Comparison of ENCODE assay signal across 8 mouse cellular contexts in the genomic region with DNA sequence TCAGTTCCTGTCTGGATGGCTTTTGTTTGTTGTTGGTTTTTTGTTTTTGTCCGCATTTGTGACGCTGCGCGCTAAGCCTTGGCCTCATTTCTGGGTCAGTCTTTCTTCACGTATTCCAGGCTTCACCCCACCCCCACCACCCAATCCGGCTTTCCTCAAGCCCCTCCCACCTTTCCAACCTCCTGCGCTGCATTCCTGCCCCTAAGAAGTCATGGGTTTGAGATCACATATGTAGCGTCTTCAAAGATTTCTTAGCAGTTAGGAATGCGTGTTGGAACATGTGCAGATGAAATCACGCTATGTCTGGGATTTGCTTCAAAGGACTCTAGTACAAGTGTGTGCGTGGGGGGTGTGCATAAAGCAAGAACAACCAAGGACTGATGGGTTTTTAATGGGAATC. TPM values are rescaled to one million over a fixed set of nuclear protein-coding genes. Genes with fewer than 3 reads are reported as not detected.
A peak's percentile ranks its signal among the peaks of the same experiment; 100 is the strongest.
DNase-seq lines count a peak whose midpoint lies in the region; ATAC-seq lines count a peak whose summit lies in the region.

No protein-coding gene starts in this region.

- no peak overlapping the region for H3K9ac ChIP-seq in embryonic facial prominence, embryonic 12.5 days
- no peak overlapping the region for H3K9ac ChIP-seq in intestine, embryonic 15.5 days
- peak overlapping the region; percentile 17; the same call in 1 of the 2 replicates for H3K9ac ChIP-seq in neural tube, embryonic 15.5 days (replicated peaks)

- no peaks in the 10 kb centered on the region for H3K36me3 ChIP-seq in embryonic facial prominence, embryonic 12.5 days
- H3K36me3 ChIP-seq in intestine, embryonic 15.5 days, result no peaks in the 10 kb centered on the region
- no peaks in the 10 kb centered on the region for H3K36me3 ChIP-seq in neural tube, embryonic 15.5 days

- whole genome bisulfite sequencing in embryonic facial prominence, embryonic 12.5 days, result 10% methylated on average over 11 of the region's 11 CpGs
- 38% methylated on average over 11 of the region's 11 CpGs for WGBS in intestine, embryonic 15.5 days
- WGBS in neural tube, embryonic 15.5 days, result 8% methylated on average over 11 of the region's 11 CpGs

- H3K27ac ChIP-seq in embryonic facial prominence, embryonic 12.5 days, result 0 out of 2 replicates have a peak overlapping the region, but pooled peaks have one; percentile 36
- H3K27ac ChIP-seq in intestine, embryonic 15.5 days, result no peak overlapping the region
- no peak overlapping the region for H3K27ac ChIP-seq in neural tube, embryonic 15.5 days (replicated peaks)

- H3K4me3 ChIP-seq in embryonic facial prominence, embryonic 12.5 days, result peak overlapping the region; percentile 13
- no peak overlapping the region for H3K4me3 ChIP-seq in intestine, embryonic 15.5 days (replicated peaks)
- peak overlapping the region; percentile 22 for H3K4me3 ChIP-seq in neural tube, embryonic 15.5 days (replicated peaks)

- ATAC-seq in embryonic facial prominence, embryonic 12.5 days (ENCODE audit: insufficient number of reproducible peaks, insufficient read depth, low FRiP score, low TSS enrichment), result no peak
- ATAC-seq in intestine, embryonic 15.5 days, result no peak
- ATAC-seq in neural tube, embryonic 15.5 days (ENCODE audit: low FRiP score), result no peak

- peaks cover 33% of the 10 kb centered on the region for H3K4me1 ChIP-seq in embryonic facial prominence, embryonic 12.5 days
- H3K4me1 ChIP-seq in intestine, embryonic 15.5 days (replicated peaks), result peaks cover 39% of the 10 kb centered on the region
- peaks cover 33% of the 10 kb centered on the region for H3K4me1 ChIP-seq in neural tube, embryonic 15.5 days

- no peaks in the 10 kb centered on the region for H3K9me3 ChIP-seq in embryonic facial prominence, embryonic 12.5 days
- no peaks in the 10 kb centered on the region for H3K9me3 ChIP-seq in intestine, embryonic 15.5 days
- no peaks in the 10 kb centered on the region for H3K9me3 ChIP-seq in neural tube, embryonic 15.5 days (replicated peaks)

- no peaks in the 10 kb centered on the region for H3K27me3 ChIP-seq in embryonic facial prominence, embryonic 12.5 days
- no peaks in the 10 kb centered on the region for H3K27me3 ChIP-seq in intestine, embryonic 15.5 days (replicated peaks)
- 0 out of 2 replicates have a peak, but pooled peaks cover 3% of the 10 kb centered on the region for H3K27me3 ChIP-seq in neural tube, embryonic 15.5 days (replicated peaks)

- peak overlapping the region; percentile 48 for H3K4me2 ChIP-seq in embryonic facial prominence, embryonic 12.5 days (replicated peaks)
- H3K4me2 ChIP-seq in intestine, embryonic 15.5 days (replicated peaks), result peak overlapping the region; percentile 50
- peak overlapping the region; percentile 52 for H3K4me2 ChIP-seq in neural tube, embryonic 15.5 days

- DNase-seq in layer of hippocampus, adult 9-11 months, result peak; percentile 23
- DNase-seq in layer of hippocampus, postnatal 36 days, result no peak
- no peak for DNase-seq in thymus, postnatal 36 days
- DNase-seq in testis, postnatal 10 days (ENCODE audit: low spot score), result no peak
- DNase-seq in urinary bladder, adult 18-20 months (ENCODE audit: low spot score in 2 of 2), result no peak

RNA-seq across cellular contexts. Expression of gene Map2k6, which starts 50.3 kb away (rescaled TPM):
- total RNA-seq in layer of hippocampus, postnatal 36 days (2021), result 10 to 100 TPM; 32.4 to 35.5 TPM
- polyA plus RNA-seq in embryonic facial prominence, embryonic 12.5 days (2016; fragmentation: Nextera tagmentation; extraction: Ambion mirVana), result 42.8 and 44.9 TPM in 2 replicates
- 17.8 and 18.9 TPM in 2 replicates for polyA plus RNA-seq in intestine, embryonic 15.5 days (2015; fragmentation: Nextera tagmentation; extraction: Ambion mirVana)
- 19.7 and 20.7 TPM in 2 replicates for polyA plus RNA-seq in neural tube, embryonic 15.5 days (2015; fragmentation: Nextera tagmentation; extraction: Ambion mirVana)
